Mouse (Mus musculus) olfactory bulb, adult 2 months (tissue): ENCODE results near the gene 9330182L06Rik.

Experiments used
- CTCF ChIP-seq: fragments of 200-500 bp; IDR thresholded peaks from 2 replicates; pipeline ENCODE4 v1.5.1; 2012; ENCODE audit warnings: low read depth, mild to moderate bottlenecking, low read length, moderate library complexity; ENCODE audit not compliant: insufficient read depth
- POLR2A ChIP-seq: fragments of 200-500 bp; IDR thresholded peaks from 2 replicates; pipeline ENCODE4 v1.6.1; 2012; ENCODE audit warnings: mild to moderate bottlenecking, low read depth, low read length, moderate library complexity; ENCODE audit not compliant: insufficient read depth

DNA sequence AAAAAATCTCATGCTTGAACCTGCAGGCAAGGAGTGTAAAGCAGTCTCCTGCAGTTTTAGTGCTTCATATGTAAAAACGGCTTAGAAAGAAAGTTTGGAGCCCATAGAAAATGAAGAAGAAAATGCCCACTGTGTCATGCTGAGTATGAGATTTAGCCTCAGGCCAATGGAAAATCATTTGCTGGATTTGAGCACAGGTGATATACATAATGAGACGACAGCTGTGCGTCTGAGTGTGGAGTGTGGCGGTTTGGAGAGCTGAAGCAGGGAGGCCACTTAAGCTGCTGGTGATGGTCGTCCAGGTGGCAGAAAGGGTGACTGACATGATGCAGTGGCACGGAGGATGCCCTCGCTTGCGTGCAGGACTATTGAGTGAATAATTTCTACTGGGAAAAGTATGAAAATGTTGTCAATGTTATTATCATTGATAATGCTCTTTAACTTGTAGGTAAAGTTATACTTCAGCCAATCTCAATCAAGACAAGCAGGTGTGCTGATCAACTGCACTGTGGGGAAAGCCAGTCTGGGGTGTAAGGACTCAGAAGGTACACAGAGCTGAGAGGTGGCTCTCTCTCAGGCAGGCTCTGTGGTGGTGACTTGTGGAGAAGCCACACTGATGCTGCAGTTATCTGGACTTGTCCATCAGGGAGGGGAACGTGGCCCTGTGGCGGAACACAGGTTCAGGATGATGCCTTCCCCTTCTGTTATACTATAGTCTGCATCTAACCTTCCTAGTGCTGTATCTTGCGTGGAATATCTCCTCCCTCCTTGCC, 102.2 kb downstream of the 9330182L06Rik start:
- TF ChIP-seq CTCF (no peak), POLR2A (no peak)
